Mouse (Mus musculus) 3134 (cell line): ENCODE results near the gene Vmp1.

ENCODE experiments used
- DNase-seq: peaks from one replicate; pipeline ENCODE4 v3.0.0-alpha.2; 2011; ENCODE audit warnings: low spot score; ENCODE audit not compliant: insufficient read length; ENCODE audit errors: extremely low read depth

The Vmp1 gene

DNA sequence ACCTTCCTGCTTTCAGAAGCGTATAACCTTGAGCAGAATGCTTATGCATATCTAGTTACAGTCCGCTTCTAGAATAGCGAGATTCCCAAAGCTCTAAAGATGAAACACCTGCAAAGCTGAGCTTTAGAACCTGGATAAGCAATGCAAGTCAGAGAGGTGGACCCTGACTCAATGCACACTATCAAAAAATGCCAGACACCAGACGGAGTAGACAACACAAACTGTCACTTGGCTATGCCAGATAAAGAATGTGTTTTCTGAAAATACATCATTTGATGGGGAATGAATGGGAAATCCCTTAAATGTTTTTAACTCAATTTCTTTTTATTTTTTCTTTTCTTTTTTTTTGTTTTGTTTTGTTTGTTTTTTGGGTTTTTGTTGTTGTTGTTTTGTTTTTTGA lies 8.1 kb downstream of the Vmp1 start:
- no peak for DNase-seq

DNA sequence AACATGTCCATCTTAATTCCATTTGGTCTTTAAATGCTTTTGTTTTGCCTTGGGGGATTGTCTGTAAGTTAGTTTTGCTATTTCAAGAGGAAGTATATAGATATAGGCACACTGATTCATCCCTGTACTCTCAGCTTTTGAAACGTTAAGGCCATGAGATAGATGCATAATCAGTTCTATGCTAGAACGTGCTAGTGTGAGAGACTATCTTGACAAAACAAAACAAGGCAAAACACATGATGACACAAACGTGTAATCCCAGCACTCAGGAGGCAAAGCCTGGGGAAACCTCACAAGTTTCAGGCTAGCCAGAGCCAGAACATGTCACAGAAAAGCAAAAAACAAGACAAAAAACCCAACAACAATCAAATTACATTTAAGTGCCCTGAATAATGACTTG lies 10.9 kb downstream of the Vmp1 start:
- DNase-seq = no peak

DNA sequence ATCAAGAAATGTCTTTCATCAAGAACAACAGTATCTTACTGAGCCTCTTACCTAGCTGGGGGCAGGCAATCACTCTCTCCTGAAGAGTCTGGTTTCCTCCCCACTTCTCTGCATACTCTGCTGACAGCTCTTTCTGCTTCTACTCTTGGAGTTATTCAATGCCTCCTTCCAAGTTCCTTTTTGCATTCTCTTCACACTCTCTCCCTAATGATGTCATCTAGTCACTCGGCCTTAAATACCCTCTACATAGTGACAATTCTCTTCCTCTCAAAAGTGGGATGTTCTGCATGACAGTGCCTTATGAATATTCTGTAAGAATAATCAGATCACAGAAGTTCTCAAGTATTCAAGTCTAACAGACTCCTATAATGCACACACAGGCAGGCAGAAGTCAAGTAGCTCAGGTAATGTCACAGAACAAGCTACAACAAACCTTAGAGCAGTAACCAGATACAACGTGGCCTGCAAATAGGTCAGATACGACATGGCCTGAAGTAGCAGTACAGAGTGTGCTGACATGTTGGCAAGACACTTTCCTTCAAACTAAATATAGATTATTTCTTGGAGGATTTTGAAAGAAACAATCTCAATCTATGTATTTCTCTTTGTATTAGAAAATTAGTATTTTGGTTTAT lies 12.5 kb downstream of the Vmp1 start:
- DNase-seq = no peak

DNA sequence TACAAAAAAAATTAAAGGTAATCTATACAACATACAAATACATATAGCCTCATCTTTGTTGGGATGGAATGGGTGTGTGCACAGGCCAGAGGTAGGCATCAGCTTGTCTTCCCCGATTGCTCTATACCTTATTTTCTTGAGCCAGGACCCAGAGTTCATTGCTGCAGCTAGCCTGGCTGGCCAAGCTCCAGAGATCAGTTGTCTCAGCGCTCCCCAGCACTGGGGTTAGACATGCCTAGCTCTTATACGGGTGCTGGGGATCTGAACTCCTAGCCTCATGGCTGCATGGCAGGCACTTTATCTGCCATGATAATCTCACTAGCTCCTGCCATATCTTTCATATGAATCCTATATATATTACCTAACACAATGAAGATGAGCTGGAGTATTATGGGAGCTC lies 15.5 kb downstream of the Vmp1 start:
- DNase-seq = no peak

DNA sequence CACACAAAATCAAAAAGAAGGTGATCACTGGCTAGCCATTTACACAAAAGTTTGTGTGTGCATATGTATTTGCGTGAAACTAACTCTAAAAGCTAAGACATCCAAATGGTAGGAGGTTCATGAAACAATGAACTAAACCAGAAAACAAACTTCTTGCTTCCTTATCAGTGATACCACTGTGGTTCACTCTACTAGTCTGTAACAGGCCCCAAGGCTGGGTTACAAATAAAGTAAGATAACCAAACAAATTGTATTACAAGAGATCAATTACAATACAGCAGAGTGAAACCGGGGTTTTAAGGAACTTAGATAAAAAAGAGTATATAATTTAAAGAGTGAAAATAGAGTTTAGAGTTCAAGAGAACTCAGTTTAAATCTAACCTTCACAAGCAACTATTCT lies 16.1 kb downstream of the Vmp1 start:
- DNase-seq = no peak

DNA sequence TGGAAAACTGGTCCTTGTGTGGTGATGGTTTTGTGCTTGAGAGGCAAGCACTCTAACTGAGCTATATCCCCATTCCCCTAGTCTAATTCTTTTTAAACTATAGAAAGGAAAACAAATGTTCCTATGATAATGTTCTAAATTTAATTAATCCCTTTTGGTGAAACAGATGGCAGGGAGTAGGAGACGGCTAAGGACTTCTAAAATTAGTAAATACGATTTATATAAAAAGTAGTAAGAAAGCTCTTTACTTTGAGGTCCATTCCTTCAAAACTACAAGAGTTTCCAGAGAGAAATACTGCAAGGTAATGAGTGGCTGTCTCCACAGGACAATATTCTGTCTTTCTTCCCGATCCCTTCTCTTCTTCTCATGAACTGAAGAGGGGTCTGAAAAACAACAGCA lies 19.2 kb downstream of the Vmp1 start:
- no peak for DNase-seq

DNA sequence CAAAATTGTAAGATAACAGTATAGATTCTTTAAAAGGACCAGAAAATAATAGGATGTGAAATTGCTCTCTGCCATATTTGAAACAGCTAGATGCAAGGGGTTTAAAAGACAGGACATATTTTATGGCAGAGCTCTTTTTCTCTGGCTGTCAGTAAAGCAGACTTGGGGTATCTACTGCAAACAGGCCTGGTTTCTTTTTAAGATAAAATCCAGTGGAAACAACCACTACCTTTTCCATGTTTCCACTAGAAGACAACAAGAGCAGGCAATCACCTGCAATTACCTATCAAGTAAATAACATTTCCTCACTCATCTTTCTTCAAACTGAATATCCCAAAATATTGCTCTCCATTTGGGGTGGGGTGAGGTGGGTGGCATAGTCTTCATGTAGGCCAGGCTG lies 19.7 kb downstream of the Vmp1 start:
- DNase-seq = no peak

DNA sequence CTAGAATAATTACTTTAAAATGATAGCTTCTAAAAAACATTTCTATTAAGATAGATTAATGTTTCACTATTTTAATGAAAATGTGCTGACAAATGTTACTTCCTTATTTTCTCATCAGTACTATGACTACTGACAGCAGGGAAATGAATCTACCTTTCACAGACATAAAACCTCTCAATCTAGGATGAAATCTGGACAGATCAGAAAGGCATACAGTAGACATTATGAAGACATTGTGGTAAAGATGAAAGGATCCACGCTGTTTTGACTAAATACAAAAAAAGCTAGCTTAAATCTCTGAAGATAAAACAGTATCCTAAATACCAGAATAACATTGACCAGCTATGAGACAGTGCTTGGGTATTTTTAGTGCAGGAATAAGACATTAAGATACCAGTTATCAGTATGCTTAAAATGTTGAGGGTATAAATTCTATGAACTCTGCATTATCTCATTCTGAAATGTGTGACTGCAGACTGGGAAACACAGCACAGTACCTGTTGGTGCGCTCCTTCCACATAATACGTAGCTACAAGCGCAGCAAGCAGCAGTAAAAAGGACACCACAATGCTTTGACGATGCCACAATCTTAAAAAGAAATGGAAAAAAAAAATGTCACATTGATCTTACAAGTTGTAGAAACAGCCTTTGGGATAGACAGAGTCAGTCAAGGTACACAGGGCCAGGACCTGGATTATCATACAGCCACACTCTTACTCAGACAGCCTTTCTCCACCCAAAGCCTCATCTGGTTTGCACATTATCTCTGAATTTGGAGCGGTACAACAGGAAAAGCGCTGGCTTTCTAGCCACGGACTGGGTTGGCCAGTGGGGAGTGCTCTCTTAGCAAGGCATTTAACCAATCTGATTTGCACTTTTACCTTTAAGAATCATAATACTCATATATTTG lies 20.4 kb downstream of the Vmp1 start:
- DNase-seq = no peak

DNA sequence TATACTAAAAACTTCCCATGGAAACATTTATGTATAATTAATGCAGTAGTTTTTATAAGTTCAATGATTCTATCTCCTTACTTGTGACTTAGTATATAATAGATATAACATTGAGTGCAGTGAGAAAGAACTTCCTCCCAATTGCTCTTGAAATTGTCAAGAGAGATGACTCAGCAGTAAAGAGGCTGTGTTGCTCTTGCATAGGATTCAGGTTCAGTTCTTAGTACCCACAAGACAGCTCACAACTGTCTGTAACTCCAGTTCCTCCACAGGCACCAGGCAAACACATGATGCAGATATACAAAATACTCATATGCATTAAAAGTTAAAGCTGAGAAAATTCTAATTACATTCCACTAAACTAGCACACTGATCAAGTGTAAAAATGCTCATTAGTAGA lies 25.8 kb downstream of the Vmp1 start:
- no peak for DNase-seq

DNA sequence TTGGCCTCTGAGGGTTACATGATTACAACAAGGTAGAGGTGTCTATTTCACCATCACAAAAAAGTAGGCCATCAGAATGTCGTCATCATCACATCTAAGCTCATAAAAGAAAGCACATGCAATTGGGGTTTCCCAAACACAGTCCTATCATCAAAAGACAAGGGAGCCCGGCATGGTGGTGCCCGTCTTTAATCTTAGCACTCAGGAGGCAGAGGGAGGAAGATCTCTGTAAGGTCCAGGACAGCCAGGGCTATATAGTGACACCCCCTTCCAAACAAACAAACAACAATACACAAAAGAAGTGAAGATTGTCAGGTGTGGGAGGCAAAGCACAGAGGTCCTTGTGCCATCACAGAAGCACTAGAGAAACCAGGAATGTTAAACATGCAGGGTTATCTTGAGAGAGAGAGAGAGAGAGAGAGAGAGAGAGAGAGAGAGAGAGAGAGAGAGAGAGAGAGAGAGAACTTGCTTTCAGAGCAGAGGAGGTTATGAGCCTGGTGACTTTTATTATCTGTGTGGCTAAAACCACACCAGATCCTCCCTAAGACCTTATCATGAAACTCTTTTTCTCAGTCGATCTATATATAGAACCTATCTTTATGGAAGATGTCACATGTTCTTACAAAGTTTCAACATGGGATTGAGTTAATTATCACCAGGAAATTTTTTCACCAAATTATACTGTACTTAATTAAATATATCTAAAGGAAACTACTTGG lies 26.6 kb downstream of the Vmp1 start:
- no peak for DNase-seq

DNA sequence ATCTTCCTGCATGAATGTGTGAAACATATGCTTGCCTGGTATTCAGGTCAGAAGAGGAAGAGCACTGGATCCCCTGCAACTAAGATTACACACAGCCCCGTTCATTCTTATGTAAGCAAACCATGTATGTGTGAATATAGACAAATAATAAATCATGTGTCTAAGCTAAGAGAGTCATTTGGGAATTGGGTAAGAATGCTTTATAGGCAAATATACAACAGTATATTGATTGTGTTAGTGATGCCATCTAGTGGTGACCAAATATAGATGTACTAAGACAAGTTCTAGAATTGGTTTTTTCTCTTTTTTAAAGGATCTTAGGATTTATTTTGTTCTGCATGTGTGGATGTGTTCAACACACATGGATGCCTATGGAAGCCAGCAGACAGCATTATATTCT lies 28.0 kb downstream of the Vmp1 start:
- DNase-seq = peak; percentile 10

DNA sequence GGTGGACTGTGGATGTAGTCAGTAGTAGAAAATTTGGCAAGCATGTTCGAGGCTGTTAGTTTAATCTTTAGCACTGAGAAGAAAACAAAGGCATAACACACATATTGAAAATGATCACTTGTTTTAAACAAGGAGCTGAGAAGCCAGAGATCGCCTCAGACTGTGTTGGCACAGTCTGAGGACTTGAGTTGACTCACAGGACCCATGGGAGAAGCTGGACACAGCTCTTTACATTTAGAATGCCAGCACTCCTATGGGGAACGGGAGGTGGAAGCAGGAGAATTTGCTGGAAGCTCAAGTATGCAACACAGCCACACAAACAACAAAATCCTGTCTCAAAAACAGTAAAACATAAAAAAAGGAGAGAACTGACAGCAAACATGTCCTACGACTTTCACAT lies 29.5 kb downstream of the Vmp1 start:
- DNase-seq = peak; percentile 27

DNA sequence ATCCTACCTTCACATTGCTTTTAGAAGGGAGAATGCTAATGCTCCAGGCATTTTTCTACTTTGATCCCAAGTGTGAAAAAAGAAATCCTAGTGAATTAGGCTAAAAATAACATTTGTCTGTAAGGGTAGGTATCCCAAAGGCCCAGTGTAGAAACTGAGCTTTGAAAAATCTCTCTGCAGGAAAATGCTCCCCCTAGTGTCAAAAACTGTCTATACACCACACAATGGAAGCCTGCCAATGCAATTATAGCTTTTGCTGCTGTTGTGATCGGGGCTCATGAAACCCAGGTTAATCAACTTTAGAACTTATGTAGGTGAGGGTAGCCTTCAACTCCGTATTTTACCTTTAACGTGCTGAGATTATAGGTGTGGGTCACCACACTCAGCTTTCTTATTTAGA lies 30.2 kb downstream of the Vmp1 start:
- peak; percentile 37 for DNase-seq

DNA sequence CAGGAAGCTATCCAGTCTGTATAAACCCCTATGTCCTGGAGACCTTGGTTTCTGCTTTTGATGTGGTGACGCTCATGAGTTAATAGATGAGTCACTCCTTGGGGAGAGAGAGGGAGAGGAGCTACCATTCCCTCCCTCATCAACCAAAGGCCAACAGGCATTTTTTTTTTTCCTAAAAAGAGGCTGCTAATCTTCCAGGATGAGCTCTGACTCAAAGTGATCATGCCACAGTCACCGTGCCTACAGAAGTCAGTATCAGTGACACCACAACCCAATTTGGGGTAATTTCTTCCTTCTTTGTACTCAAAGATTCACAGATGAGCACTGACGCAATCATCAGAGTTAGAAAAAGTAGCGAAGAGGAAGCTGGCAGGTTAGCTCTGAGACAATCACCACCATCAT lies 31.1 kb downstream of the Vmp1 start:
- peak; percentile 57 for DNase-seq

DNA sequence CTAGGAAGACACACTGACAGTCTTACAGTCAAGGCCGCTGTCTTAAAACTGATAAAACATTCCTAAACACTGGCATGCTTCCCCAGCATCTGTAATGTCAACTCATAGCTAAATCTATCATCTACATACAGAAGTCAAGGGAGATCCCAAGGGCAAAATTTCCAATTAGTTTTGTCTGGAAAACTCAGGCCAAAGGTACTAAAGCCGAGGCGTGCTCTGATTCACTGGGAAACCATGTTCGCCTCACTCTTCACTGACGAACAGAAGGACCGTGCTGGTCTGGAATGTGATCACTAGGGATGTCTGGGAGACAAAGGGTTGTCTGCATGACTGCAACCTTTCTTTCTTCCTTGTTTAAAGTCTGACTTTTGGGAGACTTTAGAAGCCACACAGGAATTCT lies 33.0 kb downstream of the Vmp1 start:
- no peak for DNase-seq

DNA sequence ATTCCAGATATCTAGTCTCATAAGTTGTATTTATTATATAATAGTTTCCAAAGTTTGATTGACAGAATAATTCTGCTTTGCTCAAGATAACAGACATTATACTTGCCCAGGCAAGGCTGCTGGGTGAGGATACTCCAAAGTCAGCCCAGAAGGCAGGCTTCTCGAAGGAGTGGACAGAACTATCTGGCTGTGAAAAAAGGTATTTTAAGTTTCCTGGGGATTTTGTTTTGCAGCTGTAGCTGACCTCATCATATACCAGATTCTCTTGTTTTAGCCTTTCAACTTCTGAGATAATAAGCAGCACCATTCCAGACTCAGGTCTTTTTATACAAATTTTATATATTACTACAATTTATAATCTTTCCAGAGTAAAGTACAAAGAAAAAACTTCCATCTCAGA lies 34.1 kb downstream of the Vmp1 start:
- DNase-seq = no peak

DNA sequence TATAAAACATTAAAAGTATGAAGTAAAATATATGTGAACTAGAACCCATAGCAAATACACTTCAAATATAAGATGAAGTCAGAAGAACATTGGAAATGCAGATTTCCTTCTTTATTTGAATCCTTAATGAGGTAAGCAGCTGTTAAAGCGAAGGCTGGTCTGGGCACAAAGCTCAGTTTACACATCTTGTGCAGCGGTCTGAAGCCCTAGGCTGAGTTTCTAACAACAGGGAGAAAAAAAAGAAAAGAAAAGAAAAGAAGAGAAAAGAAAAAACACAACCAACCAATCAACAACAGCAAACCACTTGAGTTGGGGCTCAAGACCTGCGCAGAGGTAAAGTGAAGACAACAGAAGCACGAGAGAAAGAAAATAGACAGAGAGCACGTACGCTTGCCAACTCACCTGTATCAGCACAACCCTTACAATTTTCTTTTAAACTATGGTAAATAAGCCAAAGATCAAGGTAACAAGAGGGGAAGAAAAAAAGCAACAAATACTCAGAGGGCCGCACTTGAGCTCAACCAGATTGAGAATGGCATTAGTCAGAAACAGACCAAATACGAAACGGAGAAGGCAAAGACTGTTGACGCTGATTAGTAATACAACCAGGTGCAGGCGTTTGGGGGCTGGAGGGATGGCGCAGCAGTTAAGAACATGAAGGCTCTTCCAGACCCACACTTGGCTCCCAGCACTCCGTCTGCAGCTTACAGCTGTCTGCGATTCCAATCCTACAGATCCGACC lies 35.8 kb downstream of the Vmp1 start:
- DNase-seq = no peak

DNA sequence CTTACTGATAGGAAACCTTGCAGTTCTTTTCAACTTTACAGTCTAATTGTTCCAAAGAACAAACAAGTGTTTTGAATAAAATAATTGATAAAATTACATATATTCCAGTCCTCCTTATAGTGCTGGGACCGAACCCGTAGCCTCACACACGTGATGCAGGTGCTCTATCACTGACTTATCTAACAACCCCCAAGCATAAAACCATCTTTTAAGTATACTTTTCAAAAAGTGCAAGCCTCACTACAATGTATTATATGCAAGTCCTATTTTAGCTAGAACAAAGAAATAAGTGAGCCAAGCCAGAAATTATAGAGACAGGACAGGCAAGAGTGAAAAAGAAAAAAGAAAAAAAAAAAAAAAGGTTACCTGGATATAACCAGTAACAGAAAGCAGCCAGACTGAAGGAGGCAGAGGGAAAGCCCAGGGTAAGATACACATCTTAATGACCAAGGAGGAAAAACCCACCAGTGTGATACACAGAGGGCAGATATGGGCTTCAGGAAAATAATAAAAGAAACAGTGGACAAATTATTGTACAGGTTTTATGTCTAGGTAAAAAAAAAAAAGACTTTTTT lies 36.7 kb downstream of the Vmp1 start:
- DNase-seq = no peak

DNA sequence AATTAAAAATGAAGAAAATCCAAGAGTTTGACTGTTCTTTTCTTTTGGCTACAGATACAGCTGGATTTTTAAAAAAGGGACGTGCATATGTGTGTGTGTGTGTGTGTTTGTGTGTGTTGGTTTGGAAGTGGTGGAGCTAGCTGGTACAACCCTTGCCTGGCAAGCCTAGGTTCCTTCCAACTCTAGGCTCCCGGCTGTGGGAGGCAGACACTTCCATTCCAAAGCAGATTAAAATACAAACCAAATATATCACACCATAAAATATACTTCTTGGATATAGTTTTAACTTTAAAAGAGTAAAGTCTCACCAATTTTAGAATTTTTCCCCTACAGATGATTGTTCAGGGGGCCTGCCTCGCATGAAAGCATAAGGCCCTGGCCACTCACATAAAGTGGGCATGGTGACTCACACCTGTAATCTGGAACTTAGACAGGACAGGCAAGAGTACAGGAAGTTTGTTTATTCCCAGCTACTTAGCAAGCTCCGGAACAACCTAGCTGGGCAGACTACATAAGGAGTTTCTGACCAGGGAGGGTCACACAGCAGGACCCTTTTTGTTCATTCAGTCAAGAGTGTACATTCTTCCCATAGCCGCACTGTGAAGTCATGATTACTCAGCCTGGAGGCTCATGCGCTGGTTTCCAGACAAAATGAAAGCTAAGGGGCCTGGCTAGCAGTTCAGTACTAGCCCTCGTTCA lies 37.4 kb downstream of the Vmp1 start:
- DNase-seq = peak; percentile 72

DNA sequence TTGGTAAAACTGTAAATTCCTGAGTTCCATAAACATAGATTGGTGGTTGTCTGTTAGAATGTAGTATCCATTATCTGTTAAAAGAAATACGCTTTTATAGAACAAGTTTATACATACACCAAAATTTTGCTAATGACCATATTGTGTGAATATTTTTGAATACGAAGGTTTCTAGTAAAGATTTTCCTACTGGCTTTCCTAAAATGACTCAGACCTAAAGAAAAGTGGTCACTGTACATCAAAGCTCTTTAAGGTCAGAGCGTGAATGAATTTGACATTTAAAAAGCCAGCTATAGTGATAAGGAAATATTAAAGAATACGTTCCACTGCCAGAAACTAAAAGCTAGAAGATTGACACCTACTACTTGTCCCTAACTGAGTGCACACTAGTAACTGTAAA lies 39.1 kb downstream of the Vmp1 start:
- no peak for DNase-seq
